Mouse (Mus musculus): Measurements from ENCODE around the gene Lekr1.

- no peak for TF ChIP-seq CTCF (IDR thresholded peaks at IDR 0.05; ENCODE audit: control insufficient read depth, insufficient read depth, insufficient read length)
- no peak for TF ChIP-seq USF1 (IDR thresholded peaks at IDR 0.05; ENCODE audit: low read depth)
- TF ChIP-seq CEBPB (IDR thresholded peaks at IDR 0.05; ENCODE audit: low read depth) = no peak
- no peak for TF ChIP-seq MYOD1 (IDR thresholded peaks at IDR 0.05; ENCODE audit: control insufficient read depth, insufficient read length, low read depth)
Measured at GRCm38 (mm10) chr3:65714372-65714771, 48.3 kb downstream of the Lekr1 start.

Measured in C2C12 (cell line).